Mouse (Mus musculus) ES-CJ7 (cell line): ENCODE measurements around the gene Efl1.

Experiments used
- DNase-seq: peaks from one replicate; pipeline ENCODE4 v3.0.0; 2011; ENCODE audit warnings: low read depth, low spot score

Efl1 gene

GRCm38 (mm10) chr7:82811140-82811851 is 162.9 kb downstream of the Efl1 start:
- DNase-seq, result no peak

- DNase-seq, result peak; percentile 39
Measured at GRCm38 (mm10) chr7:82812186-82813155, 164.1 kb downstream of the Efl1 start.

GRCm38 (mm10) chr7:82819541-82819940 is 171.1 kb downstream of the Efl1 start:
- no peak for DNase-seq

- DNase-seq, result no peak
Measured at GRCm38 (mm10) chr7:82820661-82821060, 172.2 kb downstream of the Efl1 start.

GRCm38 (mm10) chr7:82821501-82821900 is 173.1 kb downstream of the Efl1 start:
- no peak for DNase-seq

- DNase-seq, result peak; percentile 24
Measured at GRCm38 (mm10) chr7:82822528-82822927, 174.1 kb downstream of the Efl1 start.
